Mouse (Mus musculus) cerebellum, adult 8-10 months (tissue): Measurements from ENCODE around the gene Gm5039.
"Not testable (repeated sequence)": the region's sequence is repeated elsewhere in the genome, so short reads cannot be mapped to it uniquely, and the experiment has no call there.

Source experiments
- DNase-seq: peaks from one replicate; pipeline ENCODE4 v3.0.0; 2022

Gm5039 gene

DNA sequence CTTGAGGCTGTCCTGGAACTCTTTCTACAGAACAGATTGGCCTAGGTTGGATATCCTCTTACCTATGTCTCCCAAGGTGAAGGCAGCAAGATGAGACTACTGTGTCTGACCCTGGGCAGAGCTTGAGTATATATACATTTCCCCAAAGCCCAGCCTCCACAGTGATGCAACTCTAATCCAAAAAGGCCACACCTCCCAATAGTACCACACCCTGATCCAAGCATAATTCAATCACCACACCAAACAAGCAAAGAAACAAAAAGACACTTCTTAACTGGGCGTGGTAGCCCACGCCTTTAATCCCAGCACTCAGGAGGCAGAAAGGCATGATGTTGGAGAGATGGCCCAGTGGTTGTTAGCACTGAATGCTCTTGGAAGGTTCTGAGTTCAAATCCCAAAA lies at the start of gene Gm5039:
Gene Gm5039 (minus strand): TSS at position 101 of the 400 bp plus-strand sequence.
- not testable (repeated sequence) for DNase-seq

DNA sequence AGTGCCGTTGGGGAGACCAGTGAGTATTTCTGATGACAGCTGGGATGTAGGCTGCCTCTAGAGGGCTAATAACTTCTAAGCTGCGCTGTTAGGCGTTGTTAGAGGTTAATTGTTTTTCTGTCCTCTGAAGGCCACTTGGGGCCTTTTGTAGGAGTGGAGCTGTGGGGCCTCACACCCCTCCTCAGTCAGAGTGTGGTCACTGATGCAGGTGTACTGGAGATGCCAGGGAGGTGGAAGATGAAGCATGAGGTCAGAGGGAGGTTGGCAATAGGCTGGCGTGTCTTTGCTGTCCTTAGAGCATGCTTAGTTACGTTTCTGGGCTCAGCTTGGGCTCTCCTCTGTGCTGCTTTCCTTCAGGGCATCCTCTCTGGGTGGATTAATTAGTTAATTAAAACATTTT lies 48.2 kb upstream of the Gm5039 start:
- DNase-seq = no peak

DNA sequence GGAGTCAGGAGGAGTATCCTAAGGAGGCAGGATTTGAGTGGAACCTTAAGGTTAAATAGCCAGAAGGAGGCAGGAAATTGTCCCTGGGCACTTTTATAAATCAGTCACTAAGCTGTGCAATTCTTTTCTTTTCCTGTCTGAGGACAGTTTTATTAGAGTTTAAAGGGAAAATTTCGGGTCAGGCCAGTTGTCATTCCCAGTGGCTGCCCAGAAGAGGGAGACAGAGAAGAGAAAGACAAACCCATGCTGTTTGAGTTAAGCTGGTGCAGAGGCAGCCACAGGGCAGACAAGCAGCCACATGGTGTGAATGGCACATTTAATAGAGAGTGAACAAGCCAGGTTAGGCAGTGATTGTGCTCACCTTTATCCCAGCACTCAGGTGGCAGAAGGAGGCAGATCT lies 46.5 kb upstream of the Gm5039 start:
- DNase-seq = not testable (repeated sequence)

DNA sequence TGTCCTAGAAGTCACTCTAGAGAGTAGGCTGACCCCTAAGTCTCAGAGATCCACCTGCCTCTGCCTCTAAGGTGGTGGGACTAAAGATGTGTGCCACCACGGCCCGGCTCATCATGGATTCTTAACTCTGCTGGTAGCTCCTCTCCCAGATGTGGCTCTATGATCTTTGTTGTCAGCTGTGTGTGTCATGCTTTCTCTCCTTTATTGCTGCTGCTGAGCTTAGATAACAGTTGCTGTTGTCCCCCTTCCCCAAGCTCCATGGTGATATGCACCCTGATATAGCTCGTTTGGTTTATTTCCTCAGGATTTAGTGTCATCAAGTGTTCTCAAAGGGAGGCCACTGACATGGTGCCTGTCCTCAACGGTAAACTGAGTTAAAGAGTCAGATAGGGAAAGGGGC lies 45.9 kb upstream of the Gm5039 start:
- DNase-seq = not testable (repeated sequence)

DNA sequence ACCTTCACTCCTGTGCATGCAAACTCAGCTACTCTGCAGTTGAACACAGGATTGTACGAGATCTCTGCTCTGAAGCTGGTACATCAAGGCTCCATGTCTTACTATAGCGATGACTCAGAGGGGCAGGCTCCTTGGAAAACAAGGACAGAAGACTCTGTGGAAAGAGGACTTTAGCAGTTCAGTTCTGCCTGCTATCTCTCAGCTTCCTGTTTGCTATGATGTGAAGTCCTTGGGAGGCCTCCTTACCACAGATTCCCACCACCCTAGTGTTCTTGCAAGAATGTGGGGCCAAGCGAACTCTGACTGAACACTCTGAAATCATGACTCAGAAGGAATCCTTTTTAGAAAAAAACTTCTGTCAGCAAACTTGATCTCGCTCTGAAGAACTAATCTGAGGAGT lies 44.8 kb upstream of the Gm5039 start:
- no peak for DNase-seq

DNA sequence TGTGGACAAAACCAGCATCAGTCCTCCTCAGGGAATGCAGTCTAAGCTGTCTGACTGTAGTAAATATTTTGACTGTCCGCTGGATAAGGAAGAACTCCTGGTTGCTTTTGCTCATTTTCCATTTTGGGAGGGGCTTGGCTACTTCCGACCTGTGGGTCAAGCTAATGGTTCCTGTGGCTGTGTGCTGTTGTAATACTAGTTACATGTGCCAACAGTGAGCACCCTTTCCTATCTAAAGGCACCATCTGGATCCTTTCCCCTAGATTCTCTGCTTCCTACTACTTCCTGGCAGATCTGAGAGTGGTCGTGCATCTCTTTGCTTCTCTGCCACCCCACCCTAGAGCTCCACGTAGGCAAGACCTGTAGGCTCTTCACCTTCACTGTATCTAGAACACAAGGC lies 43.8 kb upstream of the Gm5039 start:
- no peak for DNase-seq

DNA sequence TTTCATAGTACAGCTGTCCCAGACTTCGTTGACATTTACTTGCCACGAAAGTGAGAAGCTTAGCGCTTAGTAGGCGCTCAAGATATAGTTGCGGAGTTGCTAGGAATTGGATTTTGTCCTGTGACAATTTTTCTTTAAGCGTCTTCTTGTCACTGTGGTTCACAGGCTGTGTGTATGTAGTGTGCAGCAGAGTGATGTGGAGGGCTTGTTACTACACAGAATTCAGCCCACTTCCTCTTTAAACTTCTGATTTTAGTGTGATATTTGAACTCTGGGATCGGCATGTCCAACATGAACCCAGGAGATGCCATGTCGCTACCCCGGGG lies 37.3 kb upstream of the Gm5039 start:
- no peak for DNase-seq

DNA sequence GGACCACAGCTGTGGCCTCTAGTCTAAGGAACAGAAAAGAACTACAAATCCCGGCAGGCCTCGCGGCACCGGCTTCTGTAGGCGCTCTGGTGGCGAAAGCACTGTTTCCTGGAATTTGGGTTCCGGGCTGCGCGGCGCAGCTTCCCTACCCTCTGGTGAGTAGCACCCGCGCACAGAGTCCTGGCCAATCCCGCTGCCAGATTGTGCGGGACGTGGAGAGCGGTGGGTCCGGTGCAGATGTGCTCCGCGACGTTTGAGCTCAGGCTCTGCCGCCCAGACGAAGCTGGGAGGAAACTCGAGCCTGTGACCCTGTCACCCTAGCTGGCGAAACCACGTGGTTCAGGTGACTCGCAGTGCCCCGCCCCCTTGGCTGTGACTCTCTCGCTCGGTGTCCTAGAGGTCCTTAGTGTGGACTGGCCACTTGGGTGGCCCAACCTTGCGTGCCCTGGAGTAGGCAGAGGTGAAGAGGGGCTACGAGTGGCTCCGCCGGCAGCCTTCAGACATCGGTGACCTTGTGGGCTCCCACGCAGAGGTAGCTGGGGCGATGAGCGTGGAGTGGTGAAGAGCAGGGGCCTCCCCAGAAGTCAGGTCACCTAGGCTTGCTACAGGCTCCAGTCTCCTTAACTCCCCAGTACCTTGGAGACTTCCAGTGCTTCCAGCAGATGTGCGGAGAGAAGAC lies 36.8 kb upstream of the Gm5039 start, which contains the start of gene Adck1:
Gene Adck1 (plus strand): TSS at position 114 of the 679 bp plus-strand sequence.
- DNase-seq = peak; percentile 92

DNA sequence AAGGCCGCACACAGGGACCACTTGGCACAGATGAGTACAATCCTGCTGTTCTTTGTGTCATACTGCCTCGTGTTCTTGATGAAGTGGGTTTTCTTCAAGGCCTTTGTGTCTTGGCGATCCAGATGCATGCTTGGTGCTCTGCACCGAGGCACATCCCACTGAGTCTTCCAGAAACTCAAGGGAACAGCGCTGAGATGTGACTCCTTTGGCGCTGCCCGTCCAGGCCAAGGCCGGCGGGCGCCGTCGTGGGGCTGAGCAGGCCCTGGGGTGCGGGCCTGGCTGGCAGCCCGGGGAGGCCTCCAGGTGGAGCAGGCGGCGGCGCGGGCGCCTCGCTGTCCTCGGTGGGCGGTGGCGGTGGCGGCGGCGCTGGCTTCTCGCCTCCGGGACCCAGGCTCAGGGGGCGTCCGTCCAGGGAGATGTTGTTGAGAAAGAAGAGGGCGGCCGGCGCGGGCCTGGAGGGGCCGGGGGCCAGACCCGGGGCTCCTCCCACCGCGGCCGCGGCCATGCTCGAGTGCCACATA lies 30.4 kb upstream of the Gm5039 start:
- no peak for DNase-seq

DNA sequence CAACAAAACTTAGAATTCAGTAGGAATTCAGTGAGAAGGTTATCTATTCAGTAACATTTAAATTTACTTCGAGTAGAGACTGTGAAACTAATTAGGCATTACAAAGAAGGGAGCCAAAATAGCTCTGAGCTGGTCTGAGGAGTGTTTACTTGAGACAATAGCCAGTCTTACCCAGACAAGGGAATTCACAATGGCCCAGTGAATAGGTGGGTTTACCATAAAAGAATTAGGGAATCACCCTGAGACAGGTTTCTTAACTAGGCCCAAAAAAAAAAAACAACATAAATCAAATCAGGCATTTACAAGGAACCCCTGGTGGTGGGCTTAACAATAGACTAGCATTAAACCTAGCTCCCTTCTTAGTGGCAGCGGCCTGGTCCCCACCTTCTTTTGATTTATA lies 17.5 kb upstream of the Gm5039 start:
- DNase-seq = not testable (repeated sequence)

DNA sequence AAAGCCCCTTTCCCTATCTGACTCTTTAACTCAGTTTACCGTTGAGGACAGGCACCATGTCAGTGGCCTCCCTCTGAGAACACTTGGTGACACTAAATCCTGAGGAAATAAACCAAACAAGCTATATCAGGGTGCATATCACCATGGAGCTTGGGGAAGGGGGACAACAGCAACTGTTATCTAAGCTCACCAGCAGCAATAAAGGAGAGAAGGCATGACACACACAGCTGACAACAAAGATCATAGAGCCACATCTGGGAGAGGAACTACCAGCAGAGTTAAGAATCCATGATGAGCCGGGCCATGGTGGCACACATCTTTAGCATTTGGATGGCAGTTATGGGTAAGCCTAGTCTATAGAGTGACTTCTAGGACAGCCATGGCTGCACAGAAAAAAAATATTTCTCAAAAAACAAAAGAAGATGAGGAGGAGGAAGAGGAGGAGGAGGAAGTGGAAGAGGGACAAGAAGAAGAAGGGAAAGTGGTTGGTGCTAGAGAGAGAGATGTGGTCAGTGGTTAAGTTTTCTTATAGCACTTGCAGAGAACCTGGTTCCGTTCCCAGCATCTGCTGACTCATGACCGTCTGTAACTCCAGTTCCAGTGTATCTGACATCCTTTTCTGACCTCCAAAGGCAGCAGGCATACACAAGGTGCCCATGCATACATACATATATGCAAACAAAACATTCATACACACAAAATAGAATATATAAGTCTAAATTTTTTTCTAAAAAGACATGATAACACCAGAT lies 13.0 kb upstream of the Gm5039 start:
- not testable (repeated sequence) for DNase-seq

DNA sequence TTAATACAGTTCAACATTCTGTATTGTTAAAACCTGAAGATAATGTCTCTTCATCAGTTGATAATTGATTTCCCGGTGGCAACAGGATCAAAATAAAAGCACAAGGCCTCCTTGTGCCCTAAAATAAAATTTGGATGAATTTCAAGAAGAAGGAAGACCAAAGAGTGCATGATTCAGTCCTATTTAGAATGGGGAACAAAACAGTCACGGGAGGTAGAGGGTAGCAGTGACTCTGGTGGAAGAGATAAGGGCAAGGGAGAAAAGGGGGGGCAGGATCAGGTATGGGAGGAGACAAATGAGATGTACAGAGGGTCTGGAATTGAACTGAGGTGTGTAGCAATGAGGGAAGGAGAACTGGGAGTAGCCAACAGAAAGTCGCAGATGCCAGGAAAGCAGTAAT lies 9.3 kb downstream of the Gm5039 start:
- no peak for DNase-seq

DNA sequence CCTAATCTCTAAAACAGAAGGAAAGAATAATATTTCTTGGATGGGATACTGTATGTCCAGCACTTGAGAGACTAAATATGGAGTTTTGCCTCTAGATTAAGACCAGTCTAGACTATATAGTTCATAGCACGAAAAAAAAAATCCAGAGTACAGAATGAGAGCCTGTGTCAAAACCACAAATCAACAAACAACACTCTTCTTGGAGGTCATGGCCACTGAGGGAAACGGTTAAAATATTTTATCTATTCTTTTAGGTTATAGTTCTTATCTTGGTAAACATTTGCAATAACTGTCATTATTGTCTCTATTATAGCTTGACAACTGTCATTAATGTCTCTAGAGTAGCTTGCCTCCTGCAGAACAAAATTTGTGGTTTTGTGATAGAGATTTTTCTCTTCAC lies 26.7 kb downstream of the Gm5039 start:
- DNase-seq = not testable (repeated sequence)

DNA sequence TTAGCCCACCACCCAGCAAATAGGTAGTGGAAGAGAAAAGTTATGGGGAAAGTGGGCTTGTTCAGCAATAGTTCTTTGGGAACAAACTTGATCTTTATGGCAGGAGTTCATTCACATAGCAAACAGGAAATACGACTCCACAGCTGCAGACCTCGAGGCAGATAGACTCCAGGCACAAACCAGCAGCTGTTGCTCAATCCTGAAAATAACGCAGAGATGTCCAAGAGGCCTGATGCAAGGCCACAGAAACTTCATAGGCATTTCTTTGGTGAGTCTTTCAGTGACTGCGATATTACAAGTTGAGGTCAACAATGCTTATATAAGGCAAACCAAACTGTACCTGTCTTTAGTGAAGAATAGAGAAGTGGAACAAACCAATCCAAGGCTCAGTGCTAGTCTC lies 30.7 kb downstream of the Gm5039 start:
- not testable (repeated sequence) for DNase-seq

DNA sequence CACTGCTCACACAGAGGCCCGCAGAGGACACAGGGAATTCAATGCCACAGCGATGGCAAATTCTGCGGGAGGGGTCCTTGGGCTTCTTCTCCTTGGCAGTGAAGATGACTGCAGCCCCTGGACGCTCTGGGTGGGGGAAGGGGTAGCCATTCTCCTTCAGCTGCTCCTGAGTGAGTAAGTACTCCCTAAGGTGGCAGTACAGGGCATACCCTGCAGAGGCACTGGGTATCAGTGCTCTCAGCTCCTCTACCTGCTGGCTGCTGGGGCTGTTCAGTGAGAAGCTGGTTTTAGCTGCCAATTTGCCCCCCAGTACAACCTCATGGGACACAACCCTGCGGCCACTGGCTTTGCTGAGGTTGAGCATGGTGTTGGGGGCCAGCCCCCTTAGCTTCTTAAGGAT lies 38.6 kb downstream of the Gm5039 start:
- not testable (repeated sequence) for DNase-seq

DNA sequence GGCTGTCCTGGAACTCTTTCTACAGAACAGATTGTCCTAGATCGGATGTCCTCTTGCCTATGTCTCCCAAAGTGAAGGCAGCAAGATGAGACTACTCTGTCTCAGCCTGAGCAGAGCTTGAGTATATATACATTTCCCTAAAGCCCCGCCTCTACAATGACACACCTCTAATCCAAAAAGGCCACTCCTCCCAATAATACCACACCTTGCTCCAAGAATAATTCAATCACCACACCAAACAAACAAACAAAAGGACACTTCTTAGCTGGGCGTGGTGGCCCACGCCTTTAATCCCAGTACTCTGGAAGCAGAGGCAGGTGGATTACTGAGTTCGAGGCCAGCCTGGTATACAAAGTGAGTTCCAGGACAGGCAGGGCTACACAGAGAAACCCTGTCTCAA lies 49.4 kb downstream of the Gm5039 start, which contains the start of gene Gm5662:
Gene Gm5662 (minus strand): TSS at position 101 of the 400 bp plus-strand sequence.
- DNase-seq = not testable (repeated sequence)
